Mouse (Mus musculus): Measurements from ENCODE around the gene Tmem200a. TPM values are rescaled to one million over a fixed set of nuclear protein-coding genes. Genes with fewer than 3 reads are reported as not detected.

Tmem200a gene
- polyA plus RNA-seq, 1 experiment, result 0.41 TPM

GRCm38 (mm10) chr10:26077671-26078481, 976 bp downstream of the Tmem200a start, which contains the start of gene Gm9767:
Gm9767 (plus strand) TSS chr10:26078255.
- Histone ChIP-seq H3K36me3 (ENCODE audit: control insufficient read depth, insufficient read depth, low read length) (no peaks in the 10 kb centered on the region), H3K27ac (ENCODE audit: insufficient read depth, low read depth, low read length) (no peak within 1 kb of the TSS), H3K4me3 (ENCODE audit: insufficient read depth, low read depth, low read length) (peak within 1 kb of the TSS; percentile 9; the same call in 1 of the 2 replicates), H3K4me1 (ENCODE audit: control insufficient read depth, insufficient read depth, low read length) (no peaks in the 10 kb centered on the region), H3K27me3 (replicated peaks; ENCODE audit: control insufficient read depth, insufficient read depth, low read length) (peaks cover 2% of the 10 kb centered on the region; the same call in 1 of the 2 replicates)
- 4% methylated on average over 52 of the region's 52 CpGs for WGBS
- no peak for DNase-seq
- no peak for TF ChIP-seq CTCF (conservative IDR thresholded peaks at IDR 0.05; ENCODE audit: insufficient read depth, insufficient read length, low read depth, low read length)
- no peak for TF ChIP-seq POLR2A (IDR thresholded peaks at IDR 0.05; ENCODE audit: low read depth, low read length)

- H3K27me3 ChIP-seq (replicated peaks; ENCODE audit: control insufficient read depth, insufficient read depth, low read length), result peaks cover 2% of the 10 kb centered on the region; the same call in 1 of the 2 replicates
- no peaks in the 10 kb centered on the region for H3K4me1 ChIP-seq (ENCODE audit: control insufficient read depth, insufficient read depth, low read length)
- DNase-seq, result no peak
- TF ChIP-seq CTCF (conservative IDR thresholded peaks at IDR 0.05; ENCODE audit: insufficient read depth, insufficient read length, low read depth, low read length), result no peak
- TF ChIP-seq POLR2A (IDR thresholded peaks at IDR 0.05; ENCODE audit: low read depth, low read length), result no peak
- WGBS, result 87% methylated on average over 9 of the region's 9 CpGs
- no peaks in the 10 kb centered on the region for H3K36me3 ChIP-seq (ENCODE audit: control insufficient read depth, insufficient read depth, low read length)
- H3K27ac ChIP-seq (ENCODE audit: insufficient read depth, low read depth, low read length), result no peak overlapping the region
- H3K4me3 ChIP-seq (ENCODE audit: insufficient read depth, low read depth, low read length), result no peak overlapping the region
Observed at GRCm38 (mm10) chr10:26076949-26077348, 1.9 kb downstream of the Tmem200a start.

- whole genome bisulfite sequencing, result 86% methylated on average over 5 of the region's 5 CpGs
- DNase-seq, result no peak
- Histone ChIP-seq H3K4me1 (ENCODE audit: control insufficient read depth, insufficient read depth, low read length) (no peaks in the 10 kb centered on the region), H3K27ac (ENCODE audit: insufficient read depth, low read depth, low read length) (no peak overlapping the region), H3K4me3 (ENCODE audit: insufficient read depth, low read depth, low read length) (no peak overlapping the region), H3K27me3 (replicated peaks; ENCODE audit: control insufficient read depth, insufficient read depth, low read length) (no peaks in the 10 kb centered on the region), H3K36me3 (ENCODE audit: control insufficient read depth, insufficient read depth, low read length) (no peaks in the 10 kb centered on the region)
- TF ChIP-seq POLR2A (IDR thresholded peaks at IDR 0.05; ENCODE audit: low read depth, low read length) (no peak), CTCF (conservative IDR thresholded peaks at IDR 0.05; ENCODE audit: insufficient read depth, insufficient read length, low read depth, low read length) (no peak)
Observed at GRCm38 (mm10) chr10:26071986-26072385, 6.9 kb downstream of the Tmem200a start.

GRCm38 (mm10) chr10:26063071-26063470, 15.8 kb downstream of the Tmem200a start:
- Histone ChIP-seq H3K27me3 (replicated peaks; ENCODE audit: control insufficient read depth, insufficient read depth, low read length) (no peaks in the 10 kb centered on the region), H3K4me3 (ENCODE audit: insufficient read depth, low read depth, low read length) (no peak overlapping the region), H3K27ac (ENCODE audit: insufficient read depth, low read depth, low read length) (no peak overlapping the region), H3K36me3 (ENCODE audit: control insufficient read depth, insufficient read depth, low read length) (no peaks in the 10 kb centered on the region), H3K4me1 (ENCODE audit: control insufficient read depth, insufficient read depth, low read length) (no peaks in the 10 kb centered on the region)
- no peak for TF ChIP-seq POLR2A (IDR thresholded peaks at IDR 0.05; ENCODE audit: low read depth, low read length)
- DNase-seq, result no peak
- 89% methylated on average over 4 of the region's 4 CpGs for WGBS

GRCm38 (mm10) chr10:26059662-26060307, 19.1 kb downstream of the Tmem200a start:
- WGBS, result 87% methylated on average over 3 of the region's 3 CpGs
- Histone ChIP-seq H3K27ac (ENCODE audit: insufficient read depth, low read depth, low read length) (no peak overlapping the region), H3K4me1 (ENCODE audit: control insufficient read depth, insufficient read depth, low read length) (no peaks in the 10 kb centered on the region), H3K4me3 (ENCODE audit: insufficient read depth, low read depth, low read length) (no peak overlapping the region), H3K27me3 (replicated peaks; ENCODE audit: control insufficient read depth, insufficient read depth, low read length) (no peaks in the 10 kb centered on the region), H3K36me3 (ENCODE audit: control insufficient read depth, insufficient read depth, low read length) (no peaks in the 10 kb centered on the region)
- TF ChIP-seq POLR2A (IDR thresholded peaks at IDR 0.05; ENCODE audit: low read depth, low read length) (no peak), CTCF (conservative IDR thresholded peaks at IDR 0.05; ENCODE audit: insufficient read depth, insufficient read length, low read depth, low read length) (no peak)
- no peak for DNase-seq

- no peak overlapping the region for H3K4me3 ChIP-seq (ENCODE audit: insufficient read depth, low read depth, low read length)
- H3K36me3 ChIP-seq (ENCODE audit: control insufficient read depth, insufficient read depth, low read length), result no peaks in the 10 kb centered on the region
- no peak for DNase-seq
- H3K27me3 ChIP-seq (replicated peaks; ENCODE audit: control insufficient read depth, insufficient read depth, low read length), result no peaks in the 10 kb centered on the region
- no peak for TF ChIP-seq CTCF (conservative IDR thresholded peaks at IDR 0.05; ENCODE audit: insufficient read depth, insufficient read length, low read depth, low read length)
- no peak for TF ChIP-seq POLR2A (IDR thresholded peaks at IDR 0.05; ENCODE audit: low read depth, low read length)
- WGBS, result 81% methylated on average over 2 of the region's 2 CpGs
- H3K4me1 ChIP-seq (ENCODE audit: control insufficient read depth, insufficient read depth, low read length), result no peaks in the 10 kb centered on the region
- H3K27ac ChIP-seq (ENCODE audit: insufficient read depth, low read depth, low read length), result no peak overlapping the region
Observed at GRCm38 (mm10) chr10:26051177-26051576, 27.7 kb downstream of the Tmem200a start.

GRCm38 (mm10) chr10:26034931-26035330, 43.9 kb downstream of the Tmem200a start:
- no peaks in the 10 kb centered on the region for H3K36me3 ChIP-seq (ENCODE audit: control insufficient read depth, insufficient read depth, low read length)
- 63% methylated on average over 5 of the region's 5 CpGs for WGBS
- no peak for DNase-seq
- H3K27me3 ChIP-seq (replicated peaks; ENCODE audit: control insufficient read depth, insufficient read depth, low read length), result no peaks in the 10 kb centered on the region
- no peaks in the 10 kb centered on the region for H3K4me1 ChIP-seq (ENCODE audit: control insufficient read depth, insufficient read depth, low read length)
- TF ChIP-seq POLR2A (IDR thresholded peaks at IDR 0.05; ENCODE audit: low read depth, low read length) (no peak), CTCF (conservative IDR thresholded peaks at IDR 0.05; ENCODE audit: insufficient read depth, insufficient read length, low read depth, low read length) (no peak)
- H3K27ac ChIP-seq (ENCODE audit: insufficient read depth, low read depth, low read length), result no peak overlapping the region
- no peak overlapping the region for H3K4me3 ChIP-seq (ENCODE audit: insufficient read depth, low read depth, low read length)
